Mouse (Mus musculus) induced T-regulatory cell, adult 2 months (primary cell): Measurements from ENCODE around the gene Hrh1.

Source experiments
- DNase-seq: peaks from one replicate; pipeline ENCODE4 v3.0.0-alpha.2; 2012; ENCODE audit warnings: low read depth

Hrh1 gene

GRCm38 (mm10) chr6:114406634-114407033, 8.9 kb downstream of the Hrh1 start:
- DNase-seq = peak; percentile 44

- no peak for DNase-seq
Measured at GRCm38 (mm10) chr6:114407049-114407448, 9.3 kb downstream of the Hrh1 start.

GRCm38 (mm10) chr6:114408278-114408677, 10.5 kb downstream of the Hrh1 start:
- no peak for DNase-seq

GRCm38 (mm10) chr6:114411913-114412312, 14.2 kb downstream of the Hrh1 start:
- peak; percentile 18 for DNase-seq

GRCm38 (mm10) chr6:114414510-114414909, 16.8 kb downstream of the Hrh1 start:
- DNase-seq = no peak

GRCm38 (mm10) chr6:114418037-114418436, 20.3 kb downstream of the Hrh1 start:
- no peak for DNase-seq

GRCm38 (mm10) chr6:114421061-114421460, 23.3 kb downstream of the Hrh1 start:
- DNase-seq = no peak

- no peak for DNase-seq
Measured at GRCm38 (mm10) chr6:114423051-114423676, 25.4 kb downstream of the Hrh1 start.

- no peak for DNase-seq
Measured at GRCm38 (mm10) chr6:114425343-114425742, 27.6 kb downstream of the Hrh1 start.

- no peak for DNase-seq
Measured at GRCm38 (mm10) chr6:114427641-114428040, 29.9 kb downstream of the Hrh1 start.

GRCm38 (mm10) chr6:114428831-114429230, 31.1 kb downstream of the Hrh1 start:
- no peak for DNase-seq

- DNase-seq = no peak
Measured at GRCm38 (mm10) chr6:114432591-114432990, 34.9 kb downstream of the Hrh1 start.

GRCm38 (mm10) chr6:114434524-114434923, 36.8 kb downstream of the Hrh1 start:
- DNase-seq = no peak

- no peak for DNase-seq
Measured at GRCm38 (mm10) chr6:114440302-114440701, 42.6 kb downstream of the Hrh1 start.

GRCm38 (mm10) chr6:114440788-114441453, 43.2 kb downstream of the Hrh1 start:
- DNase-seq = no peak

- DNase-seq = no peak
Measured at GRCm38 (mm10) chr6:114444247-114444844, 46.6 kb downstream of the Hrh1 start.

GRCm38 (mm10) chr6:114444976-114445375, 47.2 kb downstream of the Hrh1 start:
- DNase-seq = peak; percentile 28

- DNase-seq = no peak
Measured at GRCm38 (mm10) chr6:114448888-114449287, 51.2 kb downstream of the Hrh1 start.

GRCm38 (mm10) chr6:114455267-114455666, 57.5 kb downstream of the Hrh1 start:
- DNase-seq = no peak

GRCm38 (mm10) chr6:114456255-114457042, 58.7 kb downstream of the Hrh1 start:
- DNase-seq = no peak

GRCm38 (mm10) chr6:114457299-114457698, 59.6 kb downstream of the Hrh1 start:
- DNase-seq = no peak

GRCm38 (mm10) chr6:114458191-114458590, 60.5 kb downstream of the Hrh1 start:
- DNase-seq = peak; percentile 15

GRCm38 (mm10) chr6:114459969-114460368, 62.2 kb downstream of the Hrh1 start:
- no peak for DNase-seq
